Mouse (Mus musculus) erythroblast, adult 5-6 weeks (primary cell): ENCODE results near the gene Igtp. TPM values are rescaled to one million over a fixed set of nuclear protein-coding genes. Genes with fewer than 3 reads are reported as not detected.

Experiments
- ATAC-seq: replicated peaks from 2 replicates; pipeline ENCODE4 v1.8.0; 2016; ENCODE audit warnings: moderate number of reproducible peaks, mild to moderate bottlenecking, moderate TSS enrichment, inconsistent platforms; ENCODE audit not compliant: poor library complexity, low FRiP score, severe bottlenecking
- total RNA-seq, 2 experiments: library from RNA; stranded (forward) in 1 of 2; stranded (reverse) in 1 of 2; fragments of 150-400 nt in 1 of 2; fragments of 200-764, 138-1000 nt in 1 of 2; gene quantifications; 2 replicates each; pipeline versions ENCODE4 v1.2.3 to v1.2.4; 2015 to 2017; ENCODE audit warnings: low replicate concordance in 2 of 2

The Igtp gene
- total RNA-seq, 2 experiments from 2014 or later: 16.3 to 22.6 TPM

DNA sequence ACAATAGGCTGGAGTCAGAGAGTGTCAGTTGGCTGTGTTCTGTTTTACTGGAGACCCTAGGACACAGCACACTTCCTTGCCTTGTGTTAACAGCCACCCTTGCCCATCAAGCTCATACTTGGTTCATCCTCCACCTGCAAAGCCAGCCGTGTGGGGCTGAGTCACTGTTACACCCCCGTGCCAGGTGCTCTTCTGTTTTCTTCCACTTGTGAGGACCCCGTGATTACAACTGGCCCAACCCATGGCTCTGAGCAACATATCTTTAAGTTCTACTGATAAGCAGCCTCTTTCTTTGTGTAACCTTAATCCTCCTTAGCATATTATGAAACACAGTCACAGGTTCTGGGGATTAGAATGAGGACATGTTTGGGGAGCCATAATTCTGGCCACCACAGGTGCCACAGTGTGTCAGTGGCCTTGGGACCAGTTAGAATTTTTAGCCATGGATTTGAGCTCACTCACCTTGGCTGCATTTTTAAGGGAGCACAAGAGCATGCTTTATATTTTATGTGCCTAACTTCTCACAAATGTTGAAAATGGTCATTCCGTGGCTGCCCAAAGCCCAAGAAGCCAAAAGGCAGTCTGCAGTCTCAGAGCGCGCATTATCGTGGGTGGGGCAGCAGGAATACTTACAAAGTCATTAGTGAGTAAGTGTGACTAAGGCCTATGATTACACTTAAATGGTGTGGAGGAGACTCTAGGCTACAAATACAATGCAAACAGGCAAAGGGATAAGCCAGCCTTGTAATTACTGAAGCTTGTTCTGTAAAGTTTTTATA lies 50.0 kb downstream of the Igtp start:
- ATAC-seq: no peak

GRCm38 (mm10) chr11:58250550-58250949 lies 51.2 kb downstream of the Igtp start:
- ATAC-seq: no peak

DNA sequence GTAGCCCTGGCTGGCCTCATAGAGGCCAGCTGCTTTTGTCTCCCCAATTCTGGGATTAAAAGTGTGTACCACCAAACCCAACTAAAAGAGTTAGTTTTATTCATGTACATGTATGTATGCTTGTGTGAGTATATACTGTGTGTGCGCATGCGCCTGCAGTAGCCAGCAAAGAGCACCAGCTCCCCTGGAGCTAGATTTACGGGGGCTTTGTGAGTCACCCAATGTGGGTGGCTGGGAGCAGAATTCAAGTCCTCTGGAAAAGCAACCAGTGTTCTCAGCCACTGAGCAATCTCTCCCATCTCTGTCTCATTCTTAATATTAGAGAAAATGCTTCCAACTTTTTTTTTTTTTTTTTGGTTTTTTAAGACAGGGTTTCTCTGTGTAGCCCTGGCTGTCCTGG lies 55.1 kb downstream of the Igtp start:
- ATAC-seq: no peak

Other genes starting within 250 kb of the Igtp start
- gene Larp1, start 190.5 kb upstream of the Igtp start, total RNA-seq (2015; ENCODE audit: low replicate concordance): 24.0 and 31.6 TPM in 2 replicates
- gene Larp1, start 190.5 kb upstream of the Igtp start, total RNA-seq (2017; ENCODE audit: low replicate concordance): 13.2 and 13.4 TPM in 2 replicates
- gene Gm12248, start 106.4 kb upstream of the Igtp start, total RNA-seq (2015; ENCODE audit: low replicate concordance): not detected in 2 replicates
- not detected in 2 replicates for gene Gm12248, start 106.4 kb upstream of the Igtp start, total RNA-seq (2017; ENCODE audit: low replicate concordance)
- 17.8 and 22.3 TPM in 2 replicates for gene Cnot8, start 95.4 kb upstream of the Igtp start, total RNA-seq (2015; ENCODE audit: low replicate concordance)
- gene Cnot8, start 95.4 kb upstream of the Igtp start, total RNA-seq (2017; ENCODE audit: low replicate concordance): 24.5 and 26.5 TPM in 2 replicates
- gene Gemin5, start 31.0 kb upstream of the Igtp start, total RNA-seq (2015; ENCODE audit: low replicate concordance): 2.9 and 3.1 TPM in 2 replicates
- gene Gemin5, start 31.0 kb upstream of the Igtp start, total RNA-seq (2017; ENCODE audit: low replicate concordance): 2.0 and 3.6 TPM in 2 replicates
- gene Mrpl22, start 27.9 kb upstream of the Igtp start, total RNA-seq (2015; ENCODE audit: low replicate concordance): 24.0 and 27.7 TPM in 2 replicates
- gene Mrpl22, start 27.9 kb upstream of the Igtp start, total RNA-seq (2017; ENCODE audit: low replicate concordance): 7.5 and 16.2 TPM in 2 replicates
- 17.7 and 21.3 TPM in 2 replicates for gene Irgm2, start 62 bp downstream of the Igtp start, total RNA-seq (2015; ENCODE audit: low replicate concordance)
- gene Irgm2, start 62 bp downstream of the Igtp start, total RNA-seq (2017; ENCODE audit: low replicate concordance): 24.0 and 26.5 TPM in 2 replicates
- 18.4 and 20.9 TPM in 2 replicates for gene 4930438A08Rik, start 75.2 kb downstream of the Igtp start, total RNA-seq (2015; ENCODE audit: low replicate concordance)
- gene 4930438A08Rik, start 75.2 kb downstream of the Igtp start, total RNA-seq (2017; ENCODE audit: low replicate concordance): 11.7 and 16.9 TPM in 2 replicates
- 1.5 and 4.6 TPM in 2 replicates for gene Zfp692, start 107.5 kb downstream of the Igtp start, total RNA-seq (2015; ENCODE audit: low replicate concordance)
- 3.8 and 3.9 TPM in 2 replicates for gene Zfp692, start 107.5 kb downstream of the Igtp start, total RNA-seq (2017; ENCODE audit: low replicate concordance)
- 15.0 and 31.9 TPM in 2 replicates for gene Zfp672, start 130.8 kb downstream of the Igtp start, total RNA-seq (2015; ENCODE audit: low replicate concordance)
- 28.5 and 31.1 TPM in 2 replicates for gene Zfp672, start 130.8 kb downstream of the Igtp start, total RNA-seq (2017; ENCODE audit: low replicate concordance)
- 13.6 and 20.0 TPM in 2 replicates for gene Sh3bp5l, start 131.2 kb downstream of the Igtp start, total RNA-seq (2015; ENCODE audit: low replicate concordance)
- gene Sh3bp5l, start 131.2 kb downstream of the Igtp start, total RNA-seq (2017; ENCODE audit: low replicate concordance): 31.9 and 94.6 TPM in 2 replicates
- not detected in 2 replicates for gene Lypd8, start 179.5 kb downstream of the Igtp start, total RNA-seq (2015; ENCODE audit: low replicate concordance)
- not detected in 2 replicates for gene Lypd8, start 179.5 kb downstream of the Igtp start, total RNA-seq (2017; ENCODE audit: low replicate concordance)
- gene 1810065E05Rik, start 221.6 kb downstream of the Igtp start, total RNA-seq (2015; ENCODE audit: low replicate concordance): not detected in 2 replicates
- gene 1810065E05Rik, start 221.6 kb downstream of the Igtp start, total RNA-seq (2017; ENCODE audit: low replicate concordance): not detected in 2 replicates
- gene Gm12253, start 233.0 kb downstream of the Igtp start, total RNA-seq (2015; ENCODE audit: low replicate concordance): not detected in 2 replicates
- not detected in 2 replicates for gene Gm12253, start 233.0 kb downstream of the Igtp start, total RNA-seq (2017; ENCODE audit: low replicate concordance)